Mouse (Mus musculus) layer of hippocampus, postnatal 25 days (tissue): ENCODE results near the gene Armc5. TPM values are rescaled to one million over a fixed set of nuclear protein-coding genes. Genes with fewer than 3 reads are reported as not detected.

Experiments
- DNase-seq, 2 experiments: peaks; one replicate each; pipeline ENCODE4 v3.0.0; 2022; ENCODE audit warnings: mixed read lengths in 2 of 2, low spot score in 1 of 2; ENCODE audit errors: extremely low spot score in 1 of 2
- total RNA-seq, 2 experiments: library from RNA; stranded (reverse); gene quantifications; 2 replicates each; pipeline ENCODE4 v1.2.3; 2021

The Armc5 gene
- total RNA-seq, 2 experiments from 2014 or later, result 12.4 to 13.2 TPM

DNA sequence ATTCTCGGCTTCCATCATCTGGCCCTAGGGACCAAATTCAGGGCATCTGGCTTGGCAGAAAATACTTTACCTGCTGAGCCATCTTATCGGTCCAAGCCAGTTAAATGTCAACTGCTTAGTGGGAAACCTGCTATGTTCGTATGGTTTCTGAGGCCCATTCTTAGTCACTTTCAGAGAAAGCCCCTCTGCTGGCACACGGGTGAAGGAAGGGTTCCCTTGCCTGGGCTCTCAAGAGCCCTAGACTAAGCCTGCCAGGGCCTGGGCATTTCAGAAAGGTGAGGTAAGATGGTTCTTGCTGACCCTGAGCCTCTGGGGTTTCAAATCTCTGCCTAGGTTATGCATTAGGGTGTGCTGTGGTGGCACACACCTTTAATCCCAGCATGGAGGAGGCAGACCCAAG, 8.4 kb downstream of the Armc5 start:
- no peak for DNase-seq

DNA sequence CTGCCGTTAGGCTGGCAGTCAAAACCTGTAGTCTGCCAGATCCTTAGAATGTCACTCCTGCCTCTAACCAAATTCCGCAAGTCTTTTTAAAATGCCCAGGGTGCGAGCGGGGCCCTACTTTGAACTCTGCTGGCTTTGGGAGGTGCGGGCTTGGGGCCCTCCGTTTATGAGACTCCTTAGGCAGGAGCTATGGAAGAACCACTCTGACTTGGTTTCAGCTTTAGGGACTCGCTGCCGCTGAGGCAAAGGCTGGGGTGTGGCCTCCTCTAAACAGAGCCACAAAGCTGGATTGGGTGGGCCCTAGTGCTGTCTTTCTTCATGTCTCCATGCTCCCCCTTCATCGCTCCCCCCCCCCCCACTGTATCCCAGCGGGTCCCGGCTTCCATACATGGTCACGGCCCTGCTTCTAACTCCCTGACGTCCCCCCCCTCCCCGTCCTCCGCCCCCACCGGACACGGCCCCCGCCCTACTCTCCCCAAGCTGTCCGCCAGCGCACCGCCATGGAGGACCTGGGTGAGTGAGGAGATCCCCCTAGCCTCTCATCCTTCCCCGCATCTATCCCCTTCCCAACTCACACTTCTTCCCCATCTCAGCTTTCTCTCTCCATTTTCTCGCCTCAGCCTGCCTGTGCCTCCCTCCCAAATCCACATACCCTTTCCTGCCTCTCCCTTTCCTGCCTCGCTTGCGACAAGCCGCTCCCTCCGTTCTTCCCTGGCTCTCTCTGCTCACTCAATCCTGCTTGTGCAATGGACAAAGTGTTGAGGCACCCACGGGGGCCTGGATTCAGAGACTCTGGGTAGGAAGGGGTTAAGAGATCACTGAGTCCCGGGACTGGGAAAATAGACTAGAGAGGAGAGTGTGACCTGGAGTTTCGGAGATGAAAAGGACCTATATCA, 9.6 kb downstream of the Armc5 start, which contains the start of gene Tgfb1i1:
TSS of gene Tgfb1i1 (plus strand) at position 317 of the 896 bp plus-strand sequence.
- peak; percentile 18 to 45 for DNase-seq

DNA sequence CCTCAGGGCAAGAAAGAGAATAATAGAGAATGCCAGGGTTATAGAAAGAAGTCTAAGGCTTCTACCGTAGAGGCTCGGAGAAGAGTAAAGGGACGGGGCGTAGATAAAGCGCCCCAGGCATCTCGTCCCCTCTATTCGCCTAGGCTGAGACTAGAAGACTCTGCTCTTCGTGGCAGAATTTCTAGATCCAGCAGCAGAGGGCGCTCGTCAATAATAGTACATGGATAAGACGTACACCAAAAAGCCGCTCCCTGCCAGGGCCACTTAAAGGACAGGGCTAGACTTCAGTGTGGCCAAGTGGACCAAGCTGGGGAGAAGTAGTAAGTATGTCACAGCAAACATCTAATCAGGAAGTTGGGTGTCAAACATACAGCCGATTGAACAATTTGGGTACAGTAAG, 10.3 kb downstream of the Armc5 start:
- DNase-seq, result peak; percentile 73 to 94

DNA sequence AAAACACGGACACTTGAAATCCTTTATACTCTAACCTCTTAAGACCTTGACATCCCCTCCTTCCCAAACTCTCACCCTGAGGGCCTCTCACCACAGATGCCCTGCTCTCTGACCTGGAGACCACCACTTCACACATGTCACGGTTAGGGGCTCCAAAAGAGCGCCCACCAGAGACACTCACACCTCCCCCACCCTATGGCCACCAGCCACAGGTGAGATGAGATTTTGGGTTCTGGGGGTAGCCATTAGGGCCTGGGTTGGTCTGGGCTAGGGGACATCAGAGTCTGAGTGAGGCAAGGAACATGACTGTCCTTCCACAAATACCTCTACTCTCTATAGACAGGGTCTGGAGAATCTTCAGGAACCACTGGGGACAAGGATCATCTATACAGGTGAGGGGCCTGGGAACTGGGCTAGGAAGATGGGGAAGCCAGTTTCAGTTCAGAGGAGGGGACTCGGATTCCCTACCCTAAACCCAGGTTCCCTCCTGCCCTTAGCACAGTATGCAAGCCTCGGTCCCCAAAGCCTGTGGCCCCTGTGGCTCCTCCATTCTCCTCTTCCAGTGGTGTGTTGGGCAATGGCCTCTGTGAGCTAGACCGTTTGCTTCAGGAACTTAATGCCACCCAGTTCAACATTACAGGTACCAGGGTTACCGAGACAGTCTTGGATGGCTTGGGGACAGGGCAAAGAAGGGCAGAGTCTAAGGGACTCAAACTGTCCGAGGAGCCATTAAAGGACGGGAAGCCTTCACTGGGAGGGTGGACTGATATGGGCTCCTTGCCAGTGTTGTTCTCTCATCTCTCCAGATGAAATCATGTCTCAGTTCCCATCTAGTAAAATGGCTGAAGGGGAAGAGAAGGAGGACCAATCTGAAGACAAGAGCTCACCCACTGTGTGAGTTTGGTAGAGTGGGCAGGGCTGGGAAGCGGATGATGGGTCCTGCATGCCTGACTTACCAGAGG, 11.2 kb downstream of the Armc5 start:
- DNase-seq, result no peak

DNA sequence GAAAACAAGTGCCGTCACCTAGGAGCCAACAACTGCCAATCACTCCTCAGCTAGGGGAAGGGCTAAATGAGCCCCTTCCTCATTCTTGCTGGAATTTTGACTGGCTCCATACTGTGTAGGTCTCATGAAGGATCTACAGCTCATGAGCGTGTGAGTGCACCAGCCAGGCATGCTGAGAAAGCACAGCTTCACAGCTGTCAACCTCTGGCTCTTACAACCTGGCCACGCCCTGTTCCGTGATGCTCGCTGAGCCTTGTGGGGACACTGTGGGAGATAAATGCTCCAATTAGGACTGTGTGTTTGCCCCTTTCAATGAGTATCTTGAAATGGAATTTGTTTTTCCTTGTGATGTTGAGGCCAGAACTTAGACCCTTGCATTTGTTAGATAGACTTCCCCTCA, 12.9 kb downstream of the Armc5 start:
- no peak for DNase-seq

DNA sequence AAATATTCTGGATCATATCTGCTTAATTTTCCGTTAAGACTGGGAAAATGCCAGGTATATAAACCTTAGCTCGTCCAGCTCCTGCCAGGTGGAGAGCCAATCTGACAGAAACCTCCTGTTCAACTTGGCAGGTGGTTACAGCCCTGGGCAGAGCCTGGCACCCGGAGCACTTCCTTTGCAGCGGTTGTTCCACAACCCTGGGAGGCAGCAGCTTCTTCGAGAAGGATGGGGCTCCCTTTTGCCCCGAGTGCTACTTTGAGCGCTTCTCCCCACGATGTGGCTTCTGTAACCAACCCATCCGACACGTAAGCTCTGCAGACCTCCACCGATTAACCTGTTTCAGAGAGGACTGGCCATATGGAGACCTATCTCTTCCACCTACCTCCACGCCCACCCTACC, 14.8 kb downstream of the Armc5 start:
- no peak for DNase-seq

DNA sequence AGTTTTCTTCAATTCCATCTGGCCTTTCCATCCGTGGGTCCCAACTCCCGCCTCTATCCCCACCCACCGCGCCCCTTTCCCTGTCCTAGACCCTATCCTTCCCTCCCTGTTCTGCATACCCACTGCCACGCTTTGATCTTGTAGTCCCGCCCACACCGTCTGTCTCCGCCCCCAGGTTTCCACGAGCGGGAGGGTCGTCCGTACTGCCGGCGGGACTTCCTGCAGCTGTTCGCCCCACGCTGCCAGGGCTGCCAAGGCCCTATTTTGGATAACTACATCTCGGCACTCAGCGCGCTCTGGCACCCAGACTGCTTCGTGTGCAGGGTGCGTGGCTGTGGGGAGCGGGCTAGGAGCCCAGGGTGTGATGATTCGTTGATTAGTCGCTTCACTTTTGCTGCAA, 15.5 kb downstream of the Armc5 start:
- peak; percentile 46 for DNase-seq

DNA sequence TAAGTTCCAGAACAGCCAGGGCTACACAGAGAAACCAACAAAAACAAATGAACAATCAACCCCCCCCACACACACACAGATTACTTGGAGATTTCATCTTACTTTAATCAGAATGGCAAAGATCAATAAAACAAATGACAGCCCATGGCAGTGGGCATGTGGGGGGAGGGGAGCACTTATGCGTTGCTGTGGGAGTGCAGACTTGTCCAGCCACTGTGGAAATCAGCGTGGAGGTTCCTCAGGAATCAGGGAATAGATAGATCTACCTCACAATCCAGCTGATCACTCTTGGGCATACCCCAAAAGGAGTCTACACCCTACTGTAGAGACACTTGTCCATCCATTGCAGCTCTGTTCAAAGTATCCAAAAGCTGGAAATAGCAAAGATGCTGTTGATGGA, 17.8 kb downstream of the Armc5 start:
- DNase-seq, result no peak

DNA sequence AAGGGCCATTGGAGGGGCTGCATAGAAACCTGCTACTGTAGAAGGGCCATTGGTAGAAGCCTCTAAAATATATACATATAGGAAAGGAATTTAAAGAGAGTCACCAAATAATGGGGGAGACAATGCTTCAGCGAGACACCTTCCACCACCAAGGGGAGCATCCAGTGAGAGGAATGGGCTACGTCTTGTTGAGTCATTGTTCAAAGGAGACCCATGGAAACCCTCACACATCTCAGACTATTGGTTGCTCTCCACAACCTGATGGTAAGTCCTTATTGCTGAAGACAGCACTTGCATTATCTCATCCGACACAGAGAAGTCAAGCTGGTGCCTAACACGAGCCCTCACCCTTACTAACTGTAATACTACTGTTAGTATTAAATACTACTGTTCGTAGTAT, 18.6 kb downstream of the Armc5 start:
- no peak for DNase-seq

DNA sequence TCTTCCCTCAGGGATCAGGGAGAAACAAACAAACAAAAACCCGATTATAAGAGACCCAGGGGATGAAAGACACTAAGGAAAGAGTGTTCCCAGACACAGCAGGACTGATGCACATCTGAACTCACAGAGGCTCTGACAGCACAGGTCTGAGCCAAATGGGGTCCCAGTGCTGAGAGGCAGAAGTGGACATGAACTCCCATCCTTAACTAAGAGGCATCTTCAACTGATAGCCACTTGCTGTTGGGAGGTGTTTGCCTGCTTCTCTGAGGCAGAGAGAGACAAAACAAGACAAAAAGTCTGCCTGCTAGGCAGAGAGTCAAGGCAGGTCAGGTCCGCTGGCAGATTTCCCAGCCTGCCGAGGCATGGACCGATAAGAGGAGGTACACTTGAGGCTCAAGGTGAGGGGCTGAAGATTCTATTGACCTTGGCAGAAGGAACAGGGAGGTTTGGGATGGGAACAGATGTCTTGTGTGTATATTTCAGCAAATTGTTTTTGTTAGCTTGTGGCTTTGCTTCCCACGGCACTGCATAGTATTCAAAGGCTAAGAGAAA, 19.7 kb downstream of the Armc5 start:
- DNase-seq, result no peak

DNA sequence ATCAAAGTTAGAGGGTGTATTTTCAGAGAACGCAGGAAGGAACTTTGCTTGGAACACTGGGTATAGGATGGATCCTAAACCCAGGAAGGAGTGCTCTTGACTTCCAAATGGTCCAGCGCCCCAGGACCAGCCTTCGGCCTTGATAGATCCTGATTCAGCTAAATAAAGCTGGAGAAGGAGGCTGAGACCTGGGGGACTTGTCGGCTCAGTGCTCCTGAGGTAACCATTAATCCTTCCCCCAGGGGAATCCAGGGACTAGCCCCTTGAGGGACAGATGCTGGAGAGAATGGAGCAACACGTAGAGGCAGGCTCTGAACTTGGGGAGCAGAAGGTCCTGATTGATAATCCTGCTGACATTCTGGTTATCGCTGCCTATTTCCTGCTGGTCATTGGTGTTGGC, 28.3 kb downstream of the Armc5 start, which contains the start of gene Slc5a2:
TSS of gene Slc5a2 (plus strand) at position 247 of the 400 bp plus-strand sequence.
- no peak for DNase-seq

DNA sequence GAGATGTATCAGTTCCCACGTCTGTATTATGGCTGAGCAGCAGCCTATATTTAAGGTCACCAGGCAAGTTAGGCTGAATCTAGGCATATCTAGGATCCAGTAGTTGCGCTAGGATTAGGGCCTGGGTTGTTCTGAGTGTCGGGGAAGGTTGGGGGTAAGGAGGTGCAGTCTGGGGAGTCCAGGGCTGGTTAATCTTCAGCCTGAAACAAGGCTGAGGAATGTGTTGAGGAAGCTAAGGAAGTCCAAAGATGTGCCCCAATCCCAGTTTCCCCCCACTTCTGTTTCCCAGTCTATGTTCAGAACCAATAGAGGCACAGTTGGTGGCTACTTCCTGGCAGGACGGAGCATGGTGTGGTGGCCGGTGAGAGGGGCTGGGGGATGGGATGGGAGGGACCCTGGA, 28.9 kb downstream of the Armc5 start:
- DNase-seq, result no peak

DNA sequence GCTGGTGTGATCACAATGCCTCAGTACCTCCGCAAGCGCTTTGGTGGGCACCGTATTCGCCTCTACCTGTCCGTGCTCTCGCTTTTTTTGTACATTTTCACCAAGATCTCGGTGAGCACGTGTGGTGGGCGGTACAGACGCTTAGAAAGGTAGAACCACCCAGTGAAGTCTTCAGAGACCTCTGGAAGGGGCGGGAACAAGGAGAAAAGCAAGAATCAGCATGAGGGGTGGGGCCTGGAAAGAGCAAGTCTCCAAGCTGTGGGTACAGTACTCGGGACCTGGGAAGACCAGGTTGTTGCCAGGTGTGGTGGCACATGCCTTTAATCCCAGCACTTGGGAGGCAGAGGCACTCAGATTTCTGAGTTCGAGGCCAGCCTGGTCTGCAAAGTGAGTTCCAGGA, 30.2 kb downstream of the Armc5 start:
- no peak for DNase-seq

DNA sequence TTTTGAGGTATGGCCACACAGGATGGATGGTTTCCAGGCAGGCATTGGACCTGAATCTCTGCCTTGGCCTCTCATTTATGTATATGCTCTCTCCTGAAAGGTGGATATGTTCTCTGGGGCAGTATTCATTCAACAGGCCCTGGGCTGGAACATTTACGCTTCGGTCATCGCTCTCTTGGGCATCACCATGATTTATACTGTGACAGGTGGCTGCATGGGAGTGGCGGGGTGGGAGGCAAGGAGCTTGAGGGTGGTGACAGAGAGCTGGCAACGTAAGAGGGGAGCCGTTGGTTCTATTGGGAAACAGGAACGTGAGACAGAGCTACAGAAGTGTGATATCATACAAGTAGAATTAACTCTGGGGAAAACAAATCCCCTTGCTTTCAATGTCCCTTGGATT, 30.7 kb downstream of the Armc5 start:
- no peak for DNase-seq

DNA sequence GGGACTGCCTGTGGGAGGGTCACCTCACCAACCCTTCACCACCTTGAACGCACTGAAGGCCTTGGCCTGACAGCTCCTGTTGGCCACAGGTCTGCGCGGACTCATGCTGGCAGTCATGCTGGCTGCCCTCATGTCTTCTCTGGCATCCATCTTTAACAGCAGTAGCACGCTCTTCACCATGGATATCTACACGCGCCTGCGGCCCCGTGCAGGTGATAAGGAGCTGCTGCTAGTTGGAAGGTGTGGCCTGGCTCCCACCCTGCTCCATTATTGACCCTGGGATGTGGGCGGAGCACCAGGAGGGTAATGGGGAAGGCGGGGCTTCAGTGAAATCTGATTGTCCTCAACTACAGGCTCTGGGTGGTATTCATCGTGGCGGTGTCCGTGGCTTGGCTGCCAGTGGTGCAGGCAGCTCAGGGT, 33.3 kb downstream of the Armc5 start:
- DNase-seq, result no peak

DNA sequence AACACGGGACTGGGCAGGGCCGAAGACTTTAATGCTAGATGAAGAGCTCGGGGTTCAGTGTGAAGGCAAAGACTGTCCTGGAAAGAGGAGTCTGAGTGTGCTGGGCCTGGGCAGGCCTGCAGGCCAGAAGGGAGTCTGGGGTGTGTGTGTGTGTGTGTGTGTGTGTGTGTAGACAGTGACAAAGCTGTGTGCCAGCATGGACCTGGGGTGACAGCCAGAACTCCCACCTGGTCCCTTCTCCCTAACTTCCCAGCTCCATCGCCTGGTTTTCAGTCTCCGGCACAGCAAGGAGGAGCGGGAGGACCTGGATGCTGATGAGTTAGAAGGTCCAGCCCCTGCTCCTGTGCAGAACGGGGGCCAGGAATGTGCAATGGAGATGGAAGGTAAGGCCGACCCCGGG, 34.4 kb downstream of the Armc5 start:
- DNase-seq, result no peak

DNA sequence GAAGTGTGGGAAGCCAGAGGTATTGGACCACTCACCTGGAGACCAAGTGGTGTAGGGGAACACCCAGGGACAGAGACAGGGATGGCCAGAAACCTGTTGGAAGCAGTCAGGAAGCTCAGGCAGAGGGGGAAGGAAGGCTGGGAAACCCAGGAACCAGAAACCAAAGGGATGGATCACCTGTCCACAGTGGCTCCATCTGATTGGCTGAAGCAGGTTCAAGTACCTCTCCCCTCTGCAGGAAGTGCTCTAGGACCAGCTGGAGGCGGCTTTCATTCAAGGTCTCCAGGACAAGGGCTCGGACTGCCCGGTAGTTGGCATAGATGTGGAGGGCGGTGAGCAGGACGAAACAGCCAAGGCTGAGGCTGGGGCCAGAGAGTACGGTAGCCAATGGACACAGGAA, 38.9 kb downstream of the Armc5 start:
- no peak for DNase-seq

DNA sequence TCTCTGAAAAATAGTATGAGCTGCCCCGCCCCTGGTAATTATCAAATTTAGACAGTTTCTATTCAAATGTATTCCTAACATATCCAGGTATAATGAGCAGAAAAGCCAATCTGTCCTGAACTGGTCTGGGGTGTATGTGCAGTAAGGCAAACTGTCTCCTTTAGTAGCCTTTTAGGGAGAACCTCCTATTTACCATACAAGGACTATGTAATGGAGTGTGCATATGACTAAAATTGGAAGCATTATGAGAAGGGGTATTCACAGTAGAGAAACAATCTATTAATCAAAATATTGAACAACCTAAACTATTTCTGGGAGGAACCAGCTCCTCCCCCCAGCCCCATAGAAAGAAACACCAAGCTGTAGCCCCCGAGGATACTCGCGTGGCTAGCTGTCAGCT, 42.6 kb downstream of the Armc5 start:
- no peak for DNase-seq

DNA sequence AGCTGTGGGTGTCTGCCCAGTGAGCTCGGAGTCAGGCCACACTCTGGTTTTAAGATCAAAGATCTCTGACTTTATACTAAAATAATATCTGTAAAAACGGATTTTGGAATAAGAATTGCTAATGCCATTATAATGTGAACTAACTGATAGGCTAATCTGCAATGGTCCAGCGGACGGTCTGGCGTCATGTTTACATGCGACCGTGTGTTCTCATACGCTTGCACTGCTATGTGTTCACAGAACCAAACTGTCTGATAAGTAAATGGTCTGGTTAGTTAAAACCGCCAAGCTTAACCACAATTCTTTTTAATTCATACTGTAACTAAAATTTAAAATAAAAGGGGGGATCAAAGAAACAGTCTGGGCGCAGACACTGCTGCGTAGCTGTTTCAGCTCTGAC, 44.6 kb downstream of the Armc5 start:
- DNase-seq, result no peak

DNA sequence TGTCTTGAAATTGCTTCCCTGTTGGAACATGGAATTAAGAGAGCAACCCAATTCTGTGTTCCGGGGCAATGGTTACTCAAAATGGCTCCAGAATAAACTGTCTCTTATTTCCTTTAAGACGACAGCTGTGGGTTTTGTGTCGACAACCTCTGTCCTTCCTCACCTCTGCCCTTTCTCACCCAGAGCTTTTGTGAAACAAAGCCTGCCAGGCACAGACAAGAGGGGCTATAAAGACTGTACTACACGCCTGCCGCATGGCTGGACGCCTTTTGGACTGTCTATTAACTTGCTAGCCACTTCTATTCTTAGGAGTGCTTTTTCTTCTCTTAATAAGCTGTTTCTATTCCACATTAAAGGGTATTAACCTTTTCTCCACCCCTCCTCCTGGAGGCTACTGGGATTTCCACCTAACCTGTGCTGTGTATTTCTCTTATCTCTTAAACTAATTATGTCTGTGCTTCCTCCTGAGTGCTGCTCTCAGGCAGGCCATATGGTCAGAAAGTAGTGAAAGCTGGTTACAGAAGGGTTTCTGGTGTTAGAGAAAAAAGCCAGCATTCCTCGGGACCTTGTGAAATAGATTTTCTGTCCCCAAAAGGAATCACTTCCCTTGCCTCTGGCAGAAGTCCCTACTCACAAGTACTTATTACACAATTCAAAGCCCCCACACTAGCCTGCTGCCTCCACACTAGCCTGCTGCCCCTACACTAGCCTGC, 45.5 kb downstream of the Armc5 start:
- DNase-seq, result no peak
